Mouse (Mus musculus): ENCODE data around the gene Trp73.

The Trp73 gene

GRCm38 (mm10) chr4:154140182-154140212 lies at the start of gene Trp73:
Gene Trp73 (minus strand): TSS chr4:154140208.
- no peak for DNase-seq (ENCODE audit: low spot score)

GRCm38 (mm10) chr4:154188948-154189347 lies 48.9 kb upstream of the Trp73 start:
- DNase-seq (ENCODE audit: low spot score) = no peak

- no peak for DNase-seq (ENCODE audit: low spot score)
These were observed 46.1 kb upstream of the Trp73 start for GRCm38 (mm10) chr4:154186002-154186537.

GRCm38 (mm10) chr4:154185001-154185400 lies 45.0 kb upstream of the Trp73 start:
- DNase-seq (ENCODE audit: low spot score) = no peak

- DNase-seq (ENCODE audit: low spot score) = no peak
These were observed 43.6 kb upstream of the Trp73 start for GRCm38 (mm10) chr4:154183566-154183965.

- no peak for DNase-seq (ENCODE audit: low spot score)
These were observed 41.0 kb upstream of the Trp73 start for GRCm38 (mm10) chr4:154181001-154181400.

- no peak for DNase-seq (ENCODE audit: low spot score)
These were observed 37.2 kb upstream of the Trp73 start for GRCm38 (mm10) chr4:154177257-154177656.

GRCm38 (mm10) chr4:154171931-154172604 lies 32.1 kb upstream of the Trp73 start:
- no peak for DNase-seq (ENCODE audit: low spot score)

- no peak for DNase-seq (ENCODE audit: low spot score)
These were observed 31.3 kb upstream of the Trp73 start for GRCm38 (mm10) chr4:154171151-154171930.

- DNase-seq (ENCODE audit: low spot score) = no peak
These were observed 30.6 kb upstream of the Trp73 start, which contains the start of gene Megf6 for GRCm38 (mm10) chr4:154170506-154171150. Gene Megf6 (plus strand): TSS chr4:154170730.

- no peak for DNase-seq (ENCODE audit: low spot score)
These were observed 30.0 kb upstream of the Trp73 start for GRCm38 (mm10) chr4:154170021-154170420.

GRCm38 (mm10) chr4:154167053-154167452 lies 27.0 kb upstream of the Trp73 start:
- DNase-seq (ENCODE audit: low spot score) = peak; percentile 35

GRCm38 (mm10) chr4:154163296-154163695 lies 23.3 kb upstream of the Trp73 start:
- DNase-seq (ENCODE audit: low spot score) = peak; percentile 55

GRCm38 (mm10) chr4:154160538-154161390 lies 20.8 kb upstream of the Trp73 start, which contains the start of gene Tprgl:
Gene Tprgl (minus strand): TSS chr4:154160666.
- peak; percentile 96 for DNase-seq (ENCODE audit: low spot score)

- peak; percentile 16 for DNase-seq (ENCODE audit: low spot score)
These were observed 20.0 kb upstream of the Trp73 start for GRCm38 (mm10) chr4:154159961-154160537.

- DNase-seq (ENCODE audit: low spot score) = peak; percentile 82
These were observed 19.0 kb upstream of the Trp73 start for GRCm38 (mm10) chr4:154159002-154159401.

- DNase-seq (ENCODE audit: low spot score) = no peak
These were observed 18.1 kb upstream of the Trp73 start for GRCm38 (mm10) chr4:154157970-154158662.

GRCm38 (mm10) chr4:154156050-154156449 lies 16.0 kb upstream of the Trp73 start:
- no peak for DNase-seq (ENCODE audit: low spot score)

- no peak for DNase-seq (ENCODE audit: low spot score)
These were observed 14.1 kb upstream of the Trp73 start for GRCm38 (mm10) chr4:154154104-154154503.

- DNase-seq (ENCODE audit: low spot score) = no peak
These were observed 6.3 kb upstream of the Trp73 start for GRCm38 (mm10) chr4:154146342-154146741.

- no peak for DNase-seq (ENCODE audit: low spot score)
These were observed 4.7 kb upstream of the Trp73 start for GRCm38 (mm10) chr4:154144712-154145111.
